Mouse (Mus musculus): ENCODE measurements around the gene S100a16.

GRCm38 (mm10) chr3:90537141-90537904, at the start of gene S100a16:
- TF ChIP-seq POLR2A (IDR thresholded peaks at IDR 0.05; ENCODE audit: insufficient read length, low read depth) = peak; percentile 76
- TF ChIP-seq SRF (IDR thresholded peaks at IDR 0.05; ENCODE audit: control insufficient read depth, insufficient read length, low read depth) = no peak

Data from myocyte (in vitro differentiated cells).